Mouse (Mus musculus): ENCODE measurements at regions not wholly inside any gene's neighbourhood (a gene's known extent, or its start where the extent isn't known, plus 50 kb on each side); places are given as distances from the start of the nearest gene placed in this dataset.

DNA sequence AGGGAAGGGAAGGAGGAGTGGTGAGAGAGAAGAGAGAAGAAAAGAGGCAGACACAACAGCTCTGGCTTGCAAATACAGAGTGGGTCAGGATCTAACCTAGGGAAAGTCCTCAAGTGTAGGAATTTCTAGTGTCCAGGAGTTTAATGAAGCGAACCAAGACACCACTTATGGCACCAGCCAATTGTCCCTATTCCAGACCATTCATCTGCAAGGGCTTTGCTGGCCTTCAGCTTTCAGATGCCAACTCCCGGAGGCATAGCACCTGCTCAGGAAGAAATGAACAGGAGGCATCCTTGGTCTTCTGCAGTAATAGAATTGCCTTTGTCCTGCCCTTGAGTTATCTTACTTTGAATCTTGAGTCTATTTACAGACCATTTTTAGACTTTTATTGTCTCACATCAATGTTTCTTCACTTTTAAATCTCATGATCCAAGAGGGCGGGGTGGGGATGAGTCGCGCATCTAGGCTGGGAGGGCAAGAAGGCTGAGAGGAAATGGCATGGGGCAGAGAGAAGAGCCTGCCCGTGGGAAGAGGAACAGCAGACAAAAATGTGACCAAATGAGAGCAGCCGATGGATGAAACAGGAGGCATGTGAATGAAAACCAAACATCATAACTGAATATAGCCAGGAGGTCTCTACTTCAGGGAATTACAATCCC is 190.1 kb upstream of the Hmga2 start:
- DNase-seq: no peak

DNA sequence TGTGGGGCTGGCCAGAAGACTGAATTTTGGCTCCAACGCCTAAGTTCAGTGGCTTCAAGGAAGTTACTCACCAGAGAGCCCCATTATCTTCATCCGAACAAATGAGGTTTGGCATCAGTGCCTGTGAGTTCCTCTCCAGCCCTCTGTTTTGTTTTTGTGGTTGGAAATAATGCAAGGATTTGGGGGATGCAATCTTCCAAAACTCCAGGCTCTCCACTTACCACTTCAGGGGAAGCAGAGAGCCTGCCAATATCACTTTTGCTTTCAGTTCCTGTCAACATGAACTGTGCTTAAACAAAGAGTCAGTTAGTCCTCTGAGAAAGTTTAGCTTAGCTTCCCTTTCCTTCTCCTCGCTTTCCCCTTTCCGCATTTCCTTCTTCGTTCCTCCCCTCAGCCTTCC is 189.4 kb upstream of the Hmga2 start:
- DNase-seq: no peak

DNA sequence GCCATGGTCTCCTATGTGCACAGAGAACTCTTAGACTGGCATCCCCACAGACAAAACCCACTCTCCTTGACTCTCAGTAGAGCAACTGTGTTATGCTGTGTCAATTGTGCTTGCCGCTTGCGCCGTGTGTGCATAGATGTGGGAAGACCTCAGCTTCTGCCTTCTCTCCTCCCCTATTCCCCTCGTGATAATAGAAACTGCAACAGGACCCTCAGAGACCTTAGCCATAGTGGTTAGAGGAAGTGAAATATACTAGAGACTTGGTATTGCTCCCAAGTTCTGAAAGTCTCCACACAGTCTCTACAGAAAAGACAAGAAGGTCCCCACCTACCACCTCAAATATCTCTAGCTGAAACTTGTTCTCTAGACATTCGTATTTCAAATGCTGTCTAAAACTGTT is 188.2 kb upstream of the Hmga2 start:
- no peak for DNase-seq

DNA sequence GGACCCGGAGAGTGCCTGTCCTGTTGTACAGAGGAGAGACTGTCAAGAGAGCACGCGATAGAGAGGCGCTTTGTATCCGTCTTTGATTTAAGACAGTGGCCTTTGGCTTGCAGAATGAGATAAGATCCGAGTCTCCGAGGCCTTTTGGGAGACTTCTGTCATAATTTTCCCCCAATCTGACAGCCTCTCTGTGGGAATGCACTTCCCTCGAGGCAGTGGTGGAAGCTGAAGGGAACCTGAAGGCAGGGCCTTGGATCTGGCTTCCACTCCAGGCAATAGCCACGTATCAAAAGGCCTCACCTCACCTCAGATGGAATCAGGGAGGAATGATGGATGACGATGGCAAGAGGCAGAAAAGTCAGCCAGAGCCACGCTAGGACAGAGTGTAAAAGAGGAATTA is 187.1 kb upstream of the Hmga2 start:
- no peak for DNase-seq

DNA sequence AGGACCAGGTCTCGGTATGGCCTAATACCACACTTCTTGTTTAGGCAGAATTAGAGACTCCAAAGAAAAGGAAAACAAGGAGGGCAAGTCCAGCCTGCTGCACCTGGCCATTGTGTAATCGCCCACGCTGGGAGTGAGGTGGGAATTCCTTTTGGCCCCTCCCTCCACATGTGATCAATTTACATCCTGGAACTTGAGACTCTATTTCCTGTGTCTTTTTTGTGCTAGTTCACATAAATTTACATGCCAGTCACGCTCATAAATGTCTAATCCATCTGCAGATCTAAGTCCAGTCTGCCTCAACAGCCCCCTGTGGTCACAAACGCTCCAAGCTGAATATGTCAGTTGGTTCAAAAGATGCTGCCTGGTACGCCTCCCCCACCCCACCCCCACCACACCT is 184.2 kb upstream of the Hmga2 start:
- no peak for DNase-seq

DNA sequence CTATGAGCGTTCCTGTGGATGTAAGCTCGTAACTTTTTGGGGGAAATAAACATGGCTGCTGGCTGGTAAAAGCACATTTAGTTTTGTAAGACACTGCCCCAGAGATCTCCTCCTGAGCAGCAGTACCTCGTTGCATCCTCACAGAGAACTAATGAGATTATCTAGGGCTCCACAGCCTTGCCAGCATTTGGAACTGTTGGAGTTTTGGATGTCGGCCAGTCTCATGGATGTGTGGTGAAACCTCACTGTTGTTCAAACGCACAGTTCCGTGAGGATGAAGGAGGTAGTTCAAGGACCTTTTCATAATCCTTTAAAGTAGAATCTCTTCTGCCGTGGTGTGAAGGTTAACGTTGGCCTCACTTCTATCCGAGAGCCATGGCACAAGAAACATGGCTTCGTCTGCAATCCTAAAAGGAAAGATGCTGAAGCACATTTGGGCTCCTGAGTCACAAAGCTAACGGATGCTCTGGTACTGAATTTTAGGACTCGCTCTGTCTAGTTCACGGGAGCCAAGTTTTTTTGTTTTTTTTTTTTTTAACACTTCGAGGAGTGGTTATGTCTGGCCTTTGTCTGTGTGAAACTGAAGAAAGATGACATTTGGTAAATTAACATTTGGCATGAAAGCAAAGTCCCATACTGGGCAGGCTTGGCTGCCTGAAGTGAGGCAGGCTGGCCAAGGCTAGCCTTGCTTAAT is 179.1 kb upstream of the Hmga2 start:
- no peak for DNase-seq

DNA sequence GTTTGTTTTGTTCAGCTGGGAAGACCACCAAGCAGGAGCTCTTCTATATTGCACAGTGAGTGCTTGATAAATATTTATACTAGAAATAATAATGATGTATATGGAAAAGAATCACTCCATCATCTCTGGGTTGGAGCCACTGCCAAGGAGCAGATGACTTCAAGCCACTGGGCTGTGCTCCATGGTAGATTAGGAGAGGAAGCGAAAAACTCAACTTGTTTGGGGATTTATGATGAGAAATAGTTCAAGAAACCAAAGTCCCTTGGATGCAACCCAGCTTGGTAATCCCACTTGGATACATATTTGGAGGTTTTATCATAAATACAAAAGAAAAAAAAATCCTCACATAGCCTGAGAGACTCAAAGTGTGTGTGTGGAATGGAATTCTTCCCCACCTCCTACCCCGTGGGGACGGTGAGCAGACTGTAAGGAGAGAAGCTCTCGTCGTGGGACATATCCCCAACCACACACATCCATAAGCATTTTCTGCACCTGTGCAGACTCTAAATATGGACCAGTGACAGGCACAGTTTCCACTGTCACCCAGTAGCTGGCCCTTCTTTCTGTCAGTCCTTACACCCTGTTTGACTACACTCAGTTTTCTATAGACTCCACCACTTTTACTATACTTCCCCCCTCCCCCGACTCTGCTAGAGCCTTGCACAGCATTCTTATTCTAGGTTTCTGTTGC is 176.4 kb upstream of the Hmga2 start:
- no peak for DNase-seq

DNA sequence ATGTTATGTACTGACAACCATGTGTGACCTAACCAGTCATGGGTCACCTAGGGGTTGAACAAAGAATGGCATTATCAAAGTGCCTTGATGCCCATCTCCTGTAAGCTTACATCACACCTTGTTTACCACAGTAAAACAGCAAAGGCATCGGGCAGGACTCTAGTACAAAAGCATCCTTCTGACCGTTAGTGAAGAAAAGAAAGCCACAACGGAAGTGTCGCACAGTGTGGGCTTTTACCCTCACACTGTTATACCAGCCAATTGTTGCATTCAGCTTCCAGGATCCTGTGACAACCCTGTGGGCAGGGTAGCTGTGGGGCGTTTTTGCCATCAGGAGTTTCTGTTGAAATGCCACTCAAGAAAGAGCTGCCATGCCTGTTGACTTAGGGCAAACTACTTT is 175.6 kb upstream of the Hmga2 start:
- no peak for DNase-seq

DNA sequence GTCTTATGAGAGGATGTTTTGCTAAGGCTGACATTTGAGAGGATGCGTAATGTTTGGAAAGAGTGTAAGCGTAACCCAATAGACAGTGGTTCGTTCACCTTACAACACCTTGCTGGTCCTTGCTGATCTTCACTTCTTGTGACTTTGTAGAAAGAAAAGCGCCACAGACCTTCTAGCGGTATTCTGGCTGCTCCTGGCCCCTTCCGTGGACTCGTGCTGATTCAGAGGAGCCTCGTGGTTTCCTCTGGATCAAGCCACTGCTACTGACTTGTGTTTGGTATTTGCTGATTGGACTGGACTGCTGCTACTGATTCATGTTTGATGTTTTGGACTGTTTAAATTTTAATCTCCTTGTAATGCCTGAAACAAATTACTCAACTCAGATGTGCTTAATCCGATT is 174.1 kb upstream of the Hmga2 start:
- DNase-seq: no peak

DNA sequence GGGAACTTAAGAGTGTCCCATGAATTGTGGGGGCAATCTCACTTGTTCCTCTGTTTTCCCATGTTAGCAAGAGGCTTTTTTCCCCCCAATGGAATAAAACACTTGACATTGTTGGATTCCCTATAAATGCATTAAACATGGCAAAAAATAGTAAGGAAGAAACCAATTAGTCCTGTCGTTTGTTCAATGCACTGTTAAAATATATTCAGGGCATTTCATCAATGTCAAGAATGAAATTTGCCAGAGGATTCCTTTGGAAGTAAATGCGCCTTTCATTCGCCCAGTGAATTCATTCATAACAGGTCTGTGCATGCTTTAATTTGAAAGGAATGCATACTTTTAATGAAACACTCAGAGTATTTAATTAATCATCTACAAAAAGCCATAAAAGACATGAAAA is 172.5 kb upstream of the Hmga2 start:
- DNase-seq: no peak

DNA sequence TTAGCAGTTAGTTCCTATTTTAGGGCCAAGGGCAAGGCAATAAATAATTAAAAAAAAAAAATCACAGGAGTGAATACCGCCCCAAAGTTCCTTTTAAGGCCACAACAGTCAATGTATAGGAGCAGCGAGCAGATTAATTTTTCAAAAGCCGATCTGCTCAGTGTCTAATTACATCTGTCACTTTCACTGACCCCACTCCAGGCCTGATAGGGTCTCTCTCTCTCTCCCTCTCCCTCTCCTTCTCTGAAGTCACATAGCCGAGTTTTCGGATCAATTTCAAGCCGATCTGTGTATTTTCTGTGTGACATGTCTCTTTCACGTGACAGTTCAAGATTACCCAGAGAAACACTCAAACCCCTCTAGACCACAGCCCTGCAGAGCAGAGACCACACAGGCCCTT is 171.8 kb upstream of the Hmga2 start:
- no peak for DNase-seq

DNA sequence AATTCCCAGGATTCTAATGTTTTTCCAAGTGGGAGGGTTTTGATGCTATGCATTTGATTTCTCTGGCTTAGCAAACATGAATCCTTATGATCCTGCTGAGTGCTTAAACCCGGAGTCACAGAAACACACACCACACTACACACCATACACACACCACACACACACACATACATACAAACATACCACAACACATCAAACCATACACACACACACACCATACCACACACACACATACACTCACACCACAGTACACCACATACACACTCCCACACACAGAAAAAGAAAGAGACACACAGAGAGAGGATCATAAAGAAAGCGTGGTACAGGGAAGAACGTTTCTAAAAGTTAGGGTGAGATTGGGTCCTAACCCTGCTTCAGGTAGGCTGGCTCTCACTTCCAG is 171.1 kb upstream of the Hmga2 start:
- no peak for DNase-seq

DNA sequence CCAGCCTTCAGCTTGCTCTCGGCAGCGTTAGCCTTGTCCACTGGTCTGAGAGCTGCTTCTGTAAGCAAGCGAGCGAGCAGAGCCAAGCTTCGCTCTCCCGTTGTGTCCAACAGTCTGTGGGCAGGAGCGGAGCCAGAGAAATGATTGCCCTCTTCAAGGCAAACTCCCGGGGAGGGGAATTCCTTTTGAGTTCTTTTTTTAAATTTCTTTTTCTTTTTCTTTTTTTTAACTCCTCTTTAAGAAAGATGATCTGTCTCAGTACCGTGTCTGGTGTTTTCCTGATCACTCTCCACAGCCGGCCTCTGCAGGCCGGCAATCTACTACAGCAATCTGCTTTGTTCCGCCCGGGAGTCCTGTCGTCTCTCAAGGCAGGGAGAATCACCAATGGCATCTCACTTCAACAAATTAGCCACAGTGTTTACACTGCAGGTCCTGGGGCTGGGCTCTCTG is 170.6 kb upstream of the Hmga2 start:
- peak in 1 of 2 experiments; percentile 19 for DNase-seq

DNA sequence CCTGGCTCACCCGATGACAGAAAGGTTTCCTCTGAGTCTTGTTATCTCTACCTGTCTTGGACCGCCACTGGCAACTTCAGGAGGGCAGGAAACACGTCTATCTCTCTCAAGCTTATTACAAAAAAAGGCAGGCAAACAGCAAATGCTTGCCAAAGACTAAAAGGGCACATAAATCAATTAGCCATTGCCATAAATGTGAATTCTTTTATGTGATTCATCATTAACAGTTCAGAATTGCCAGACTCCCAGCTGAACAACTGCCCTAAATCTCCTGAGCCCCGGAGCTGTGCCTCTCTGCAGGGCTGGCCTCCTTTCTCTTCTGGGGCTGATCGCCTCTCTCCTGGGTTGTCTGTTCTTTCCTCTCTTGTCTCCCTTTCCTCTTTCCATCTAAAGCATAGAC is 164.6 kb upstream of the Hmga2 start:
- DNase-seq: no peak

DNA sequence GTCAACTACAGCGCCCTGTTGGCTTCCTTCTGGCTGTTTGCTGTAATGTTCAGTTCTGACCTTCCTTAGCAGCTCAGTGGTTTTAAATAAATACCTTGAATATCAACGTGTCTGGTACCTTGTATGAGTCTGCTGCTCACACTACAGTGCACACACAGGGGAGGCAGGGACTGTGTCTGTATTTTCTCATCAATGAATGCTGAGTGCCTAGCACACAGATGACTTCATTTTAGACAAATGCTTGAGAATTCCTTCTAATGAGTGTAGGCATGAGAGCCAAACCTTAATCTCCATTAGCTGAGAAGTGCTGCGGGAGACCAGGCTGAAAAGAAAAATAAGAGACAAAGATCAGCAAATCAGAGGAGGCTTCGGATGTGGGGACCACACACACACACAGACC is 162.0 kb upstream of the Hmga2 start:
- no peak for DNase-seq

DNA sequence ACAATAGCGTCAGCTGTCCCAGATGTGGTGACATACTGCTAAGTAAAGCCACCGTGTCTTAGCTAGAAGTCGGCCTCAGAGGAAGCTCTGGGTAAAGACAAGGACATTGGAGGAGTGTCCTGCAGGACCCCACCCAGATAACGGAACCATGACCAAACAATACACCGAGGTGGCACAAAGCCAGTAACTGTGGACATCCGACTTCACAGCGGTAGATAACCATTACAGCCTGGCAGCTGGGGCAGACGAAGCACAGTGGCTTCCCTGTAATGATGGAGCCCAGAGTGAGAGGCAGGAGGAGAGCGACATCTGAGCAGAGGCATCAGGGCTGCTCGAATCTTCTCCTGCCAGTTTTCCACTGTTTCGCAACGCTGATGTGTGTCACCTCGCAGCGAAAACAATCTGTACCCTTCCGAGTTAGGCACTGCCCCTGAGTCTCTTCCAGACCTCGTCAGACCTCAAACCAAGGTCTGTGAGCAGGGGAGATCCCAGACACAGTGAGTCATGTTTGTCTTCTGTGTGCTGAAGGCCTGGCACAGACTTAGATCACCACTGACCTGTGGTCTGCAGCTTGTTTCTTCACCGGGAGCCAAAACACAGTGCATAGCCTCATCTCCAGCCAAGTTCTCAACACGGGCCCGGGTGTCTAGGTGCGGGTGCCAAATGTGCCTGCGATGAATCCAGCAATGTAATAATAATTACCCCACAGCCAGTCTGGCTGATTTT is 159.7 kb upstream of the Hmga2 start:
- DNase-seq: peak; percentile 13 to 22

DNA sequence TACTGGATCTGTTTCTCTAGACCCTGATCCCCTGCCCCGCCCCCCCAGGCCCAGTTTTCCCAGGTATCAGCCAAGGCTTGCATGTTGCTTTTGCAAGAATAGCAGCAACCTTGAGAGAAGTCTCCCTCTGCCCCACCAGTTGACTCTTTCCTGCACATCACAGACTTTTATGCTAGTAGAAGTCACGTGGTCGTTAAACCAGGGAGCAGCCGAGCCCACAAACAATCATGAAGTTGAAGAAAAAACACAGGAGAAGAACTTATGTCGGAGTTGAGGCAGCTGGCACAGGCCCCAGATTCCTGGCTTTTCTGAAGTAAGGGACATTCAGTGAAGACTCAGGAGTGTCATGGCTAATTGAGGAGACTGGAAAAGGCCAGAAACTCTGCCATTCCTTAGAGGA is 158.9 kb upstream of the Hmga2 start:
- DNase-seq: no peak

DNA sequence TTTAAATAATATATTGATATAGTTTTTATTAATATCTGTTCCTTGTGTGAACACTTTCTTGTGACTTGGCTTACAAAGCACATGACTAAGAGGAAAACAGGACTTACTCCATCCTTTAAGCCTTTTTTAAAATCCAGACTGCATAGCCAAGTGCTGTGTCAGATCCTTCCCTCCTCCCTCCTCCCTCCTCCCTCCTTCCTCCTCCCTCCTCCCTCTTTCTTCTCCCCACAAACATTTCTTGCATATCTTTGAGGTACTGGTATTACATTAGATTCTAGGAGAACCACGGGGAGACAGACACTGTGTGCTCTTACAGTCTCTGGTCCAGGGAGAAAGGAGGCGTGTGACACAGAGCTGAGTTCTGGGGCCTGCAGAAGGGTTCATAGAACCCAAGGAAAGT is 155.8 kb upstream of the Hmga2 start:
- no peak for DNase-seq

DNA sequence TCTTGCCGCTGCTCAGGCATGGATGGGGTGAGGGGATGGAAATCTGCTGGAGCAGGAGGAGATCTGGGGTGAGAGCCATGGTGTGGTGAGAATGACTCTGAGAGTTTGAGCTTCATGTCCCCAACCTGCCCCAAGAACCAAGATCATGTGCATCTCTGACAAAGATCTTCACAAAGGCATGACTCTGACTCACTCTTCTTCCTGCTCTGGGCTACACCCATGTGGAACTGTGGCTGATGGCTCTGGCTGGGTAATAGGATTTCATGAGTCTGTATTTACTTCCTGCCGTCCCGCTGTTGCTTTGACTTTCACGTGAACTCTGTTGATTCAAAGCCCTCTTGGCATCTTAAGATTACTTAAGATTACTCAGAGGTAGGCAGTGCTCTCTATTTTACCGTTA is 151.8 kb upstream of the Hmga2 start:
- no peak for DNase-seq

DNA sequence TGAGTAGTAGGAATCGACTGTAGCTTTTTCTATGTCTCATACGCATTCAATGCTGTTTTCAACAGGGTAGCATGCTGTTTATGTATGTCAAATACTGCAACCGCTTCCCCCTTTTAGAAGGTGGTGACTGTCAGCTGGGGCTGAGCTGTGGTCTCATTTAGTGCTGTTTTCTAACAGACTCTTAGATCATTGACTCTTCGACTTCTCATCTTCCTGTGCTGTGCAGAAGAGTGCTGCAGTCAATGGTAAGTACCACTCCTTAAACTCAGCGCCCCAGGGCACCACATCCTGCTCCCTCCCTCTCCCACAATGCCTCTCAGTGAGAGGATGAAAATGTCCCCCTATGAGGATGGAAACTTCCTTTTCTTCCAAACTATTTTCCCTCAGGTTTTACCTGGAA is 149.2 kb upstream of the Hmga2 start:
- DNase-seq: no peak

DNA sequence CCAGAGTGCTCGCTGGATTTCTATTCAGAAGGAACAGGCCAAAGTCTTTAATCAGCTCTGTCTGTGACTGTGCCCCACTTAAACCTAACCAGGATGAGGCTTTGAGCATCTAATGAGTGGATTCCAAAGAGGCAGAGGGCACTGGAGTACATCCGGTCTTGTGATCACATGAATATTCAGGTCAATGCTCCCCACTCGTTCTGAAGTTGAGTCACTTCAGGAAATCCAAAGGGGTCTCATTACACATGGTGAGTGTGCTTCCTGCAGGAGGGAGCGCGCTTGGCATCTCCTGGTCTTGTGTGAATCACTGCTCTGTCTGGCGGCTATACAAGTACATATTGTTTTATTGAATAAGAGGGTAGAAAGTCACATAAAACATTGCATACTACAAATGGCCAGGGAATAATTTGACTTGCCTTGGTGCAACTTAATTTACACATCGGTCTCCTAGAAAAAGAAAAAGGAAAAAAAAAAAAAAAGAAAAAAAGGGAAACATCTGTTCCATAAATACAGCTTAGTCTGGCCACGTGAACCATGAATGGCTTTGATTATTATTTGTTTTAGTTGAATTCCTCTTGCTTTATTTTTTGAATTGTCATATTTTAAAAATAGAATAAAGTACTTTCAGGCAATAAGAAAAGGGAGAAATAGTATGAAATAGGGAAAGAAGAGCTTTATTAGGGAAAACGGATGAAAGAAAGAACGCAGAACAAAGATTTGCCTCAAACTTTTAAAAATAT is 148.1 kb upstream of the Hmga2 start:
- no peak for DNase-seq

DNA sequence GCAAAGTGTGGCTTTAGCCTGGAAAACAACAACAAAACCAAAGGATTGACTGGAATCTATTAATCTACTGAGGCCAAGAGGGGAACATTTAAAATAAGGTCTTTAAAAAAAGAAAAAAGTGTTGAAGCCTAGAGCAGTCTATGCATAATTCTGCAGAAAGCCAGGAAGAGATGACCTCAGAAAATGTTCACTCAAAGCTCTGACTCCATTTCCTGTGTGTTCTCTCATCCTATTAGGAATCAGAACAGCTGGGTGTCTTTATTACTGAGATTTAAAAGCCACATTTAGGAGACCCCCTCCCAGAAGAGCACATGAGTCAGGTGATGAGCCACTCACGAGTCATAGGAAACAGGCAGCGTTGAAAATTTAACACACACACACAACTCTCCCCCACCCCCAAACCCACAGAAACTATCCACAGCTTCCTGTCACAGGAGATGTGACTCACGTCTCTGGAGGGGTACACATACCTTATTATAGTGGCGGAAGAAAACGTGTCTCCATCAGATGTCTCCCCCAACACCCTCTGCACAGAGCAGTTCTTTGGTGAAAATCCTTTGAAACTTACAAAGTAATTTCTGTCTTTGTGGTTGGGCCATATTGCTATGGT is 140.2 kb upstream of the Hmga2 start:
- no peak for DNase-seq

All from kidney, postnatal 36 days (tissue).